Mouse (Mus musculus) embryonic facial prominence, embryonic 12.5 days (tissue): ENCODE data around the gene Plac1. TPM values are rescaled to one million over a fixed set of nuclear protein-coding genes. Genes with fewer than 3 reads are reported as not detected.

Experiments used
- ATAC-seq: fragments of 200-750 bp; cut with Nextera tagmentation; 2 replicates; pipeline ENCODE4 v1.8.0; 2017; ENCODE audit not compliant: insufficient number of reproducible peaks, insufficient read depth, low FRiP score, low TSS enrichment
- H3K27ac ChIP-seq: fragments of 300-500 bp; sonication (generic); 2 replicates; pipeline ENCODE4 v1.5.1; 2016; ENCODE audit warnings: mild to moderate bottlenecking
- H3K27me3 ChIP-seq: fragments of 300-500 bp; sonication (generic); 2 replicates; pipeline ENCODE4 v1.6.1; 2016; ENCODE audit warnings: mild to moderate bottlenecking, moderate library complexity
- H3K36me3 ChIP-seq: fragments of 300-500 bp; sonication (generic); 2 replicates; pipeline ENCODE4 v1.6.1; 2016; ENCODE audit warnings: mild to moderate bottlenecking
- H3K4me1 ChIP-seq: fragments of 300-500 bp; sonication (generic); 2 replicates; pipeline ENCODE4 v1.6.1; 2016
- H3K4me2 ChIP-seq: fragments of 300-500 bp; sonication (generic); replicated peaks from 2 replicates; pipeline ENCODE4 v1.6.1; 2016; ENCODE audit warnings: mild to moderate bottlenecking, moderate library complexity
- H3K4me3 ChIP-seq: fragments of 300-500 bp; sonication (generic); 2 replicates; pipeline ENCODE4 v1.5.1; 2016; ENCODE audit warnings: mild to moderate bottlenecking
- H3K9ac ChIP-seq: fragments of 300-500 bp; sonication (generic); 2 replicates; pipeline ENCODE4 v1.6.1; 2016; ENCODE audit warnings: mild to moderate bottlenecking, moderate library complexity
- H3K9me3 ChIP-seq: fragments of 300-500 bp; sonication (generic); 2 replicates; pipeline ENCODE4 v1.6.1; 2016; ENCODE audit warnings: mild to moderate bottlenecking, moderate library complexity
- WGBS: fragments of 180-500 bp; shearing (Covaris S2); methylation state at CpG from one replicate; pipeline ENCODE4 v1.1.7; 2016; 5-methylcytosine and 5-hydroxymethylcytosine counted together
- polyA plus RNA-seq: library from polyadenylated mRNA; unstranded; fragments of >200 nt; fragmentation: Nextera tagmentation; extraction: Ambion mirVana; gene quantifications from 2 replicates; pipeline ENCODE4 v1.2.1, GENCODE M21; 2016

The Plac1 gene
- polyA plus RNA-seq, 1 experiment from 2014 or later, result 10.0 TPM

GRCm38 (mm10) chrX:53231965-53232364, 7.9 kb downstream of the Plac1 start:
- no peaks in the 10 kb centered on the region for H3K36me3 ChIP-seq
- H3K4me2 ChIP-seq, result peak overlapping the region; percentile 43
- no peaks in the 10 kb centered on the region for H3K27me3 ChIP-seq
- WGBS, result 35% methylated on average over 13 of the region's 13 CpGs
- H3K4me3 ChIP-seq, result peak overlapping the region; percentile 17; the same call in 1 of the 2 replicates
- no peaks in the 10 kb centered on the region for H3K4me1 ChIP-seq
- H3K9me3 ChIP-seq, result no peaks in the 10 kb centered on the region
- no peak for ATAC-seq
- peak overlapping the region; percentile 19; the same call in 1 of the 2 replicates for H3K9ac ChIP-seq
- H3K27ac ChIP-seq, result peak overlapping the region; percentile 41

GRCm38 (mm10) chrX:53224353-53224944, 15.5 kb downstream of the Plac1 start:
- Histone ChIP-seq H3K9ac (no peak overlapping the region), H3K36me3 (no peaks in the 10 kb centered on the region), H3K9me3 (no peaks in the 10 kb centered on the region), H3K4me1 (no peaks in the 10 kb centered on the region), H3K4me2 (no peak overlapping the region), H3K27me3 (no peaks in the 10 kb centered on the region), H3K4me3 (no peak overlapping the region), H3K27ac (no peak overlapping the region)
- WGBS, result 54% methylated on average over 6 of the region's 6 CpGs
- ATAC-seq, result no peak

DNA sequence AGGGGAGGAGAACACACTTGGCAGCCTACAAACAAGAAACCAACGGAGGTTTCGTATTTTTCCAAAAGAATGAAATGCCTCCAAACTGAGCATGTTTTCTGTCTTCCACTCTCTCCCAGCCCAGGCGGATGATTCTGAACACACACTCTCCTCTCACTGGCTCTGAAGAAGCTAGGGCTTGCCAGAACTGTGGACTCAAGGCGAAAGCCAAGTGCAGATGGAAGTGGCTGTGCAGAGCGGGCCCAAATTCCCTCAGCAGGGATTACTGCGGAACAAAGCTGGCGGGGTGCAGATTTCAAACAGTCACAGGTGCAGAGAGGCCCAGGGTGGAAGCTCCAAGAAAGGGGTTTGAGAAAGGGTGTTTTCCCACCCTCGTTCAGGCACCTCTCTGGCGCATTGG, 19.1 kb downstream of the Plac1 start:
- ATAC-seq, result no peak
- Histone ChIP-seq H3K9ac (no peak overlapping the region), H3K27me3 (no peaks in the 10 kb centered on the region), H3K9me3 (no peaks in the 10 kb centered on the region), H3K4me2 (no peak overlapping the region), H3K4me3 (no peak overlapping the region), H3K36me3 (no peaks in the 10 kb centered on the region), H3K27ac (no peak overlapping the region), H3K4me1 (no peaks in the 10 kb centered on the region)
- 83% methylated on average over 9 of the region's 9 CpGs for WGBS

GRCm38 (mm10) chrX:53214557-53215229, 25.2 kb downstream of the Plac1 start:
- ATAC-seq, result no peak
- Histone ChIP-seq H3K4me2 (no peak overlapping the region), H3K4me1 (no peaks in the 10 kb centered on the region), H3K9me3 (no peaks in the 10 kb centered on the region), H3K9ac (no peak overlapping the region), H3K27me3 (no peaks in the 10 kb centered on the region), H3K4me3 (no peak overlapping the region), H3K36me3 (no peaks in the 10 kb centered on the region), H3K27ac (0 out of 2 replicates have a peak overlapping the region, but pooled peaks have one; percentile 6)
- 62% methylated on average over 7 of the region's 7 CpGs for WGBS

- Histone ChIP-seq H3K36me3 (no peaks in the 10 kb centered on the region), H3K27me3 (no peaks in the 10 kb centered on the region), H3K4me2 (no peak overlapping the region), H3K27ac (no peak overlapping the region), H3K4me3 (no peak overlapping the region), H3K9me3 (no peaks in the 10 kb centered on the region), H3K9ac (no peak overlapping the region), H3K4me1 (no peaks in the 10 kb centered on the region)
- WGBS, result 73% methylated on average over 2 of the region's 2 CpGs
- no peak for ATAC-seq
Measured at GRCm38 (mm10) chrX:53213838-53214237, 26.1 kb downstream of the Plac1 start.

GRCm38 (mm10) chrX:53212485-53212884, 27.4 kb downstream of the Plac1 start:
- H3K36me3 ChIP-seq, result no peaks in the 10 kb centered on the region
- H3K9me3 ChIP-seq, result no peaks in the 10 kb centered on the region
- no peak overlapping the region for H3K4me2 ChIP-seq
- 52% methylated on average over 9 of the region's 9 CpGs for WGBS
- 0 out of 2 replicates have a peak, but pooled peaks cover 4% of the 10 kb centered on the region for H3K27me3 ChIP-seq
- H3K4me3 ChIP-seq, result no peak overlapping the region
- ATAC-seq, result no peak
- H3K27ac ChIP-seq, result peak overlapping the region; percentile 54; the same call in 1 of the 2 replicates
- H3K4me1 ChIP-seq, result no peaks in the 10 kb centered on the region
- H3K9ac ChIP-seq, result no peak overlapping the region

GRCm38 (mm10) chrX:53211756-53212483, 28.0 kb downstream of the Plac1 start:
- Histone ChIP-seq H3K9me3 (no peaks in the 10 kb centered on the region), H3K27ac (peak overlapping the region; percentile 76), H3K36me3 (no peaks in the 10 kb centered on the region), H3K4me3 (no peak overlapping the region), H3K4me1 (no peaks in the 10 kb centered on the region), H3K4me2 (no peak overlapping the region), H3K27me3 (0 out of 2 replicates have a peak, but pooled peaks cover 4% of the 10 kb centered on the region), H3K9ac (no peak overlapping the region)
- WGBS, result 58% methylated on average over 7 of the region's 7 CpGs
- ATAC-seq, result peak; percentile 74; the same call in 1 of the 2 replicates

- Histone ChIP-seq H3K4me1 (no peaks in the 10 kb centered on the region), H3K4me3 (no peak overlapping the region), H3K36me3 (no peaks in the 10 kb centered on the region), H3K4me2 (no peak overlapping the region), H3K9ac (no peak overlapping the region), H3K27ac (no peak overlapping the region), H3K9me3 (no peaks in the 10 kb centered on the region), H3K27me3 (0 out of 2 replicates have a peak, but pooled peaks cover 4% of the 10 kb centered on the region)
- no peak for ATAC-seq
- WGBS, result 60% methylated on average over 7 of the region's 7 CpGs
Measured at GRCm38 (mm10) chrX:53209431-53209830, 30.5 kb downstream of the Plac1 start.

DNA sequence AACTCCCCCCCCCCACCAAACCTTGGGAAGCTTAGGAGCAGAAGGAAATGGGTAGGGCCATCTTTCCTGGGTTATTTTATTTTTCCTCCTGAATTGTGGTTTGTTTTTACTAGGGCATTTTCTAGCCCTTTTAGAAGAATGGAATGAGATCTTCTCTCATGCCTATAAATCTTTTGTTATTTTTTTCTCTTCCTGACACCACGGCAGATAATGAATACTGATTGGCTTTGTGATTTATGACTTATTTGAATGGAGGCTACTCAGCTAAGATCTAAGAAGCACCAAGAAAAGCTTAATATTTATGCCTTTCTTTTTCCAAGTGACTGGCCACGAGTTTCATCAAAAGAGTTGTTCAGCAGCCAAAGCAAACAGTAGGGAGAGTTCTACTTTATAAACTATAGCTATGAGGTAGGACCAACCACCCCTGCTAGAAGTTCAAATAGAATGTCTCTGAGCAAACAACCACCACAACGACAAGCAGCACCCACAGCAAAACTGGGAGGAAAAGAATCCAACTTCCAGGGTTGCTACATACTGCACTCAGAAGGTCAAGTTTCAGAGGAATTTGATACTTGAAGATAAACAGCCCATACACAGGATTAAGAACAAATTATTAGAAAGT, 35.1 kb downstream of the Plac1 start:
- Histone ChIP-seq H3K9me3 (no peaks in the 10 kb centered on the region), H3K36me3 (no peaks in the 10 kb centered on the region), H3K27ac (no peak overlapping the region), H3K4me2 (no peak overlapping the region), H3K4me3 (no peak overlapping the region), H3K9ac (no peak overlapping the region), H3K27me3 (0 out of 2 replicates have a peak, but pooled peaks cover 4% of the 10 kb centered on the region), H3K4me1 (no peaks in the 10 kb centered on the region)
- no peak for ATAC-seq
- WGBS, result 56% methylated on average over 3 of the region's 3 CpGs

DNA sequence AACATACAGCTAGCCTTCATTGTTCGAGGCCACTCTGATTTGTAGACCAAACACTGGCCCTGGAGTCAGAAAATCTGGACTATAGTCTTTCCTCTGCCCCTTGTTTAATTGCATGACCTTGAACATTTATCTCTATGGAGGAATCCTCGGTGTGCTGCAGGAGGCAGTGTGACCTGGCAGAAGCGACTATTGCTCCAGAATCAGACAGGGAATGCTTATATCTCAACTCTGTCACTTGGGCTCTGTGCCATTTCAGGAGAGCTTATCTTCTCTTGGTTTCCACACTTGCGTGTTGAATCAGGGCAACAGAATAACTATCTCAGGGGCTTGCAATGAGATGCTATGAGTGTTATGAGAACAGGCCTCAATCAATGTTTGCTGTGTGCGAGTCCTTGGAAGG, 38.3 kb downstream of the Plac1 start:
- ATAC-seq, result no peak
- WGBS, result 88% methylated on average over 5 of the region's 5 CpGs
- no peaks in the 10 kb centered on the region for H3K36me3 ChIP-seq
- no peak overlapping the region for H3K27ac ChIP-seq
- no peaks in the 10 kb centered on the region for H3K4me1 ChIP-seq
- no peak overlapping the region for H3K9ac ChIP-seq
- no peaks in the 10 kb centered on the region for H3K9me3 ChIP-seq
- no peaks in the 10 kb centered on the region for H3K27me3 ChIP-seq
- H3K4me3 ChIP-seq, result no peak overlapping the region
- H3K4me2 ChIP-seq, result no peak overlapping the region

GRCm38 (mm10) chrX:53197681-53198080, 42.2 kb downstream of the Plac1 start:
- 74% methylated on average over 4 of the region's 4 CpGs for WGBS
- Histone ChIP-seq H3K27me3 (no peaks in the 10 kb centered on the region), H3K36me3 (no peaks in the 10 kb centered on the region), H3K4me2 (no peak overlapping the region), H3K4me1 (no peaks in the 10 kb centered on the region), H3K9me3 (no peaks in the 10 kb centered on the region), H3K4me3 (no peak overlapping the region), H3K9ac (no peak overlapping the region), H3K27ac (no peak overlapping the region)
- ATAC-seq, result no peak
